Mouse (Mus musculus) MEL (cell line): ENCODE data around the gene Thbs2. TPM values are rescaled to one million over a fixed set of nuclear protein-coding genes. Genes with fewer than 3 reads are reported as not detected.

Experiments used
- DNase-seq: peaks from one replicate; pipeline ENCODE4 v3.0.0; 2011; ENCODE audit warnings: low read depth, low spot score
- H3K27ac ChIP-seq: 2 replicates; pipeline ENCODE4 v1.5.1; 2012; ENCODE audit warnings: low read depth, mild to moderate bottlenecking, control low read depth, low read length, moderate library complexity; ENCODE audit not compliant: control insufficient read depth
- H3K27me3 ChIP-seq, 2 experiments: fragments of 150-350 bp in 1 of 2; sonication (generic) in 1 of 2; 2 replicates each; pipeline ENCODE4 v1.6.1; 2012; ENCODE audit warnings: low read length in 2 of 2, mild to moderate bottlenecking in 2 of 2, improper control_type of control experiment in 1 of 2, moderate library complexity in 1 of 2; ENCODE audit not compliant: insufficient read depth in 2 of 2, control insufficient read depth in 1 of 2
- H3K36me3 ChIP-seq, 2 experiments: 2 replicates each; pipeline ENCODE4 v1.6.1; 2012 to 2014; ENCODE audit warnings: low read length in 2 of 2, improper control_type of control experiment in 1 of 2, inconsistent platforms in 1 of 2, mild to moderate bottlenecking in 1 of 2; ENCODE audit not compliant: insufficient read depth in 2 of 2, control insufficient read depth in 1 of 2
- H3K4me1 ChIP-seq, 2 experiments: fragments of 150-350 bp in 1 of 2; sonication (generic) in 1 of 2; 2 replicates each; pipeline ENCODE4 v1.6.1; 2012; ENCODE audit warnings: low read length in 2 of 2, improper control_type of control experiment in 1 of 2, mild to moderate bottlenecking in 1 of 2; ENCODE audit not compliant: insufficient read depth in 2 of 2, control insufficient read depth in 1 of 2
- H3K4me3 ChIP-seq, 2 experiments: fragments of 150-350 bp in 1 of 2; sonication (generic) in 1 of 2; 2 replicates each; pipeline ENCODE4 v1.5.1; 2012; ENCODE audit warnings: low read depth in 2 of 2, low read length in 2 of 2, mild to moderate bottlenecking in 2 of 2, moderate library complexity in 2 of 2, control low read depth in 1 of 2, improper control_type of control experiment in 1 of 2; ENCODE audit not compliant: control insufficient read depth in 1 of 2, insufficient read depth in 1 of 2
- H3K79me2 ChIP-seq: 2 replicates; pipeline ENCODE4 v1.6.1; 2012; ENCODE audit warnings: mild to moderate bottlenecking, low read length, moderate library complexity; ENCODE audit not compliant: control insufficient read depth, poor library complexity, insufficient read depth
- H3K9ac ChIP-seq: 2 replicates; pipeline ENCODE4 v1.6.1; 2012; ENCODE audit warnings: low read depth, mild to moderate bottlenecking, control low read depth, low read length, moderate library complexity; ENCODE audit not compliant: control insufficient read depth, poor library complexity, severe bottlenecking
- H3K9me3 ChIP-seq: fragments of 150-350 bp; sonication (generic); replicated peaks from 2 replicates; pipeline ENCODE4 v1.6.1; 2012; ENCODE audit warnings: mild to moderate bottlenecking, low read length, improper control_type of control experiment, moderate library complexity; ENCODE audit not compliant: insufficient read depth
- BHLHE40 ChIP-seq: IDR thresholded peaks from 2 replicates; pipeline ENCODE4 v1.6.1; 2012; ENCODE audit warnings: low read depth, mild to moderate bottlenecking, inconsistent platforms, low read length, improper control_type of control experiment, borderline replicate concordance
- CHD1 ChIP-seq: IDR thresholded peaks from 2 replicates; pipeline ENCODE4 v1.6.1; 2012; ENCODE audit warnings: low read depth, mild to moderate bottlenecking, inconsistent platforms, low read length, improper control_type of control experiment
- CHD2 ChIP-seq: IDR thresholded peaks from 2 replicates; pipeline ENCODE4 v1.6.1; 2011; ENCODE audit warnings: low read length, improper control_type of control experiment
- CTCF ChIP-seq, 3 experiments: IDR thresholded peaks in 2 of 3; conservative IDR thresholded peaks in 1 of 3; 2 replicates each; pipeline ENCODE4 v1.5.1; 2011 to 2012; ENCODE audit warnings: low read length in 3 of 3, low read depth in 2 of 3, mild to moderate bottlenecking in 2 of 3, improper control_type of control experiment in 1 of 3, inconsistent platforms in 1 of 3, mixed read lengths in 1 of 3, moderate library complexity in 1 of 3; ENCODE audit not compliant: control insufficient read depth in 1 of 3, insufficient read depth in 1 of 3, poor library complexity in 1 of 3, severe bottlenecking in 1 of 3
- E2F4 ChIP-seq: IDR thresholded peaks from 2 replicates; pipeline ENCODE4 v1.6.1; 2011; ENCODE audit warnings: low read depth, low read length, improper control_type of control experiment, borderline replicate concordance
- EP300 ChIP-seq, 2 experiments: IDR thresholded peaks; 2 replicates each; pipeline ENCODE4 v1.6.1; 2011; ENCODE audit warnings: improper control_type of control experiment in 2 of 2, low read length in 2 of 2, low read depth in 1 of 2, mild to moderate bottlenecking in 1 of 2
- ETS1 ChIP-seq: IDR thresholded peaks from 2 replicates; pipeline ENCODE4 v1.6.1; 2012; ENCODE audit warnings: low read depth, mild to moderate bottlenecking, inconsistent platforms, low read length, improper control_type of control experiment, moderate library complexity
- JUND ChIP-seq: IDR thresholded peaks from 2 replicates; pipeline ENCODE4 v1.6.1; 2011; ENCODE audit warnings: low read depth, mild to moderate bottlenecking, improper control_type of control experiment, low read length
- MAFK ChIP-seq: IDR thresholded peaks from 2 replicates; pipeline ENCODE4 v1.6.1; 2011; ENCODE audit warnings: low read depth, mild to moderate bottlenecking, low read length, improper control_type of control experiment, borderline replicate concordance
- MAZ ChIP-seq: IDR thresholded peaks from 2 replicates; pipeline ENCODE4 v1.6.1; 2012; ENCODE audit warnings: low read depth, mild to moderate bottlenecking, inconsistent platforms, low read length, improper control_type of control experiment
- MEF2A ChIP-seq: IDR thresholded peaks from 2 replicates; pipeline ENCODE4 v1.6.1; 2014; ENCODE audit warnings: low read depth, mild to moderate bottlenecking, inconsistent platforms, low read length, improper control_type of control experiment; ENCODE audit not compliant: poor library complexity, insufficient replicate concordance, severe bottlenecking; ENCODE audit errors: extremely low read depth
- NELFE ChIP-seq: IDR thresholded peaks from 2 replicates; pipeline ENCODE4 v1.6.1; 2011; ENCODE audit warnings: low read depth, low read length, improper control_type of control experiment
- NRF1 ChIP-seq: IDR thresholded peaks from 2 replicates; pipeline ENCODE4 v1.6.1; 2014; ENCODE audit warnings: low read depth, mild to moderate bottlenecking, inconsistent platforms, low read length, improper control_type of control experiment, moderate library complexity; ENCODE audit not compliant: poor library complexity, insufficient read depth, severe bottlenecking
- POLR2A ChIP-seq, 2 experiments: IDR thresholded peaks; 2 replicates each; pipeline ENCODE4 v1.6.1; 2011 to 2012; ENCODE audit warnings: low read length in 2 of 2, mild to moderate bottlenecking in 2 of 2, control low read depth in 1 of 2, improper control_type of control experiment in 1 of 2, low read depth in 1 of 2, moderate library complexity in 1 of 2; ENCODE audit not compliant: control insufficient read depth in 1 of 2, insufficient read depth in 1 of 2, poor library complexity in 1 of 2
- POLR2AphosphoS5 ChIP-seq: IDR thresholded peaks from 2 replicates; pipeline ENCODE4 v1.6.1; 2012; ENCODE audit warnings: low read depth, borderline replicate concordance, mild to moderate bottlenecking, inconsistent platforms, low read length, moderate library complexity, mixed read lengths
- RCOR1 ChIP-seq: IDR thresholded peaks from 2 replicates; pipeline ENCODE4 v1.6.1; 2012; ENCODE audit warnings: low read depth, mild to moderate bottlenecking, inconsistent platforms, low read length, improper control_type of control experiment
- SIN3A ChIP-seq: IDR thresholded peaks from 2 replicates; pipeline ENCODE4 v1.6.1; 2012; ENCODE audit warnings: low read length, improper control_type of control experiment, inconsistent platforms
- SMC3 ChIP-seq: IDR thresholded peaks from 2 replicates; pipeline ENCODE4 v1.6.1; 2011; ENCODE audit warnings: low read depth, low read length, improper control_type of control experiment
- TBP ChIP-seq: IDR thresholded peaks from 2 replicates; pipeline ENCODE4 v1.8.0; 2011; ENCODE audit warnings: low read depth, low read length, improper control_type of control experiment
- TCF12 ChIP-seq: IDR thresholded peaks from 2 replicates; pipeline ENCODE4 v1.6.1; 2014; ENCODE audit warnings: low read depth, mild to moderate bottlenecking, inconsistent platforms, low read length, improper control_type of control experiment, moderate library complexity
- UBTF ChIP-seq: IDR thresholded peaks from 2 replicates; pipeline ENCODE4 v1.6.1; 2012; ENCODE audit warnings: low read depth, mild to moderate bottlenecking, inconsistent platforms, low read length, improper control_type of control experiment, moderate library complexity, borderline replicate concordance; ENCODE audit not compliant: insufficient read depth
- USF1 ChIP-seq: IDR thresholded peaks from 2 replicates; pipeline ENCODE4 v1.6.1; 2014; ENCODE audit warnings: low read depth, mild to moderate bottlenecking, inconsistent platforms, low read length, improper control_type of control experiment, moderate library complexity
- USF2 ChIP-seq, 2 experiments: IDR thresholded peaks; 2 replicates each; pipeline ENCODE4 v1.6.1; 2011 to 2012; ENCODE audit warnings: improper control_type of control experiment in 2 of 2, low read length in 2 of 2, borderline replicate concordance in 1 of 2, inconsistent platforms in 1 of 2, low read depth in 1 of 2, mild to moderate bottlenecking in 1 of 2; ENCODE audit not compliant: insufficient read depth in 1 of 2
- ZKSCAN1 ChIP-seq: IDR thresholded peaks from 2 replicates; pipeline ENCODE4 v1.6.1; 2012; ENCODE audit warnings: low read depth, mild to moderate bottlenecking, inconsistent platforms, low read length, improper control_type of control experiment, moderate library complexity
- ZNF384 ChIP-seq: IDR thresholded peaks from 2 replicates; pipeline ENCODE4 v1.6.1; 2012; ENCODE audit warnings: low read depth, mild to moderate bottlenecking, inconsistent platforms, low read length, improper control_type of control experiment
- polyA plus RNA-seq, 2 experiments: library from polyadenylated mRNA; stranded (reverse) in 1 of 2; unstranded in 1 of 2; fragments of >175 nt in 1 of 2; fragments of >200 nt in 1 of 2; gene quantifications; 2 replicates each; pipeline versions ENCODE4 v1.2.1 to v1.2.4; 2012; ENCODE audit warnings: low replicate concordance in 2 of 2, low read depth in 1 of 2; ENCODE audit not compliant: insufficient read length in 2 of 2, insufficient read depth in 1 of 2, missing spikeins in 1 of 2
- total RNA-seq: library from RNA; depleted of rRNA; stranded (reverse); fragments of 300-350 nt; gene quantifications from 2 replicates; pipeline ENCODE4 v1.2.3, GENCODE M21; 2012

The Thbs2 gene
- total and polyA plus RNA-seq, 3 experiments, result not detected

DNA sequence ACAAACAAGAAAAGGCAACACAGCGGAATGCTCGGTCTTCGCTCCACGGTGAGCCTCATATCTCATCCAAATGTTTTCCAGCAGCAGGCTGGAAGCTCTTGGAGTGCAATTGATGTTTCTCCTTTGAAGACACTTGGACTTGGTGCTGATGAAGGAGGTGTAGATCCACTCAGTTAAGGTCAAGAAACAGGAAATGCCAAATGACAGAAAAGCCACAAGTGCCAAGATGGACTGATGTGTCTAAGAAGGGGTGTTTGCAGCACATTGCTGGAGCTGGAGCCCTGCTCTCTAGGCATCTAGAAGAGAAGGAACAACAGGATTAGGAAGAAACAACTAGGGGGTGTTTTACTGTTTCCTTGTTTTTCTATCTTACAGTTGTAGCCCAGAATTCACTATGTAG is 26.8 kb downstream of the Thbs2 start:
- Histone ChIP-seq H3K4me1 (no peaks in the 10 kb centered on the region), H3K79me2 (no peaks in the 10 kb centered on the region), H3K9me3 (no peaks in the 10 kb centered on the region), H3K4me3 (no peak overlapping the region), H3K9ac (no peak overlapping the region), H3K27ac (no peak overlapping the region), H3K36me3 (no peaks in the 10 kb centered on the region), H3K27me3 (no peaks in the 10 kb centered on the region)
- no peak for DNase-seq
- TF ChIP-seq MAZ (no peak), E2F4 (no peak), NRF1 (no peak), MEF2A (no peak), CHD2 (no peak), TCF12 (no peak), JUND (no peak), POLR2A (IDR thresholded peaks at IDR 0.05; ENCODE audit: control insufficient read depth in 1 of 2, insufficient read depth in 1 of 2, low read depth in 1 of 2, low read length in 2 of 2, poor library complexity in 1 of 2) (no peak), ZNF384 (no peak), EP300 (IDR thresholded peaks at IDR 0.05; ENCODE audit: low read depth in 1 of 2, low read length in 2 of 2) (no peak), BHLHE40 (no peak), USF1 (no peak)

- no peaks in the 10 kb centered on the region for H3K4me1 ChIP-seq
- no peak for DNase-seq
- TF ChIP-seq USF1, result no peak
These were observed 27.6 kb downstream of the Thbs2 start for GRCm38 (mm10) chr17:14666451-14666850.

DNA sequence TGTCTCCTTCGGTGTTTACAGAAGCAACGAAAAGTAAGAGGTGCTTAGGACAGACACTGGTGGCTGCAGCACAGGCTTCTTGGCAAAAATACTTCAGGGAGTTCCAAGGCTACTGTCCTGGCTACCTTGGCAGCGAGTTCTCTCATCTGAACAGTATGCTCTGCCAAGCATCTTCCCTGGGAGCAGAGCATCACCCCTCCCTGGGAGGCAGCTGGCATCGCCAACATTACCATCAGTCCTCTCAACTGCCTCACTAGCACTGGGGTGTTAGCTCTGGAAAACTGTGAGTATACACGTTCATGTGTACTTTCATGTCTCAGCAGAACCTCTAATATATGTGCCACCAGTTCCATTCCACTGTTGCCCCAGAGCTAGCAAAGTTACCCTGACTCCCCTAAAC is 30.7 kb downstream of the Thbs2 start:
- H3K27me3 ChIP-seq, result no peaks in the 10 kb centered on the region
- H3K36me3 ChIP-seq, result no peaks in the 10 kb centered on the region
- no peak overlapping the region for H3K27ac ChIP-seq
- no peak for DNase-seq
- no peaks in the 10 kb centered on the region for H3K79me2 ChIP-seq
- H3K4me3 ChIP-seq, result no peak overlapping the region
- no peak overlapping the region for H3K9ac ChIP-seq
- H3K4me1 ChIP-seq, result no peaks in the 10 kb centered on the region
- TF ChIP-seq BHLHE40 (no peak), CHD2 (no peak), RCOR1 (no peak), SMC3 (no peak), ZKSCAN1 (no peak), CTCF (IDR thresholded peaks at IDR 0.05 in 2 of 3, conservative IDR thresholded peaks at IDR 0.05 in 1 of 3; ENCODE audit: control insufficient read depth in 1 of 3, insufficient read depth in 1 of 3, low read depth in 2 of 3, low read length in 3 of 3, poor library complexity in 1 of 3, severe bottlenecking in 1 of 3) (no peak), UBTF (no peak), POLR2A (IDR thresholded peaks at IDR 0.05; ENCODE audit: control insufficient read depth in 1 of 2, insufficient read depth in 1 of 2, low read depth in 1 of 2, low read length in 2 of 2, poor library complexity in 1 of 2) (no peak), NELFE (no peak), JUND (no peak), POLR2AphosphoS5 (no peak), ETS1 (no peak), TBP (no peak), TCF12 (no peak), SIN3A (no peak), CHD1 (no peak), USF2 (IDR thresholded peaks at IDR 0.05; ENCODE audit: borderline replicate concordance in 1 of 2, insufficient read depth in 1 of 2, low read depth in 1 of 2, low read length in 2 of 2) (no peak), NRF1 (no peak), MAFK (no peak)
- H3K9me3 ChIP-seq, result no peaks in the 10 kb centered on the region

More at GRCm38 (mm10) chr17:14666451-14666850, 27.6 kb downstream of the Thbs2 start:
- no peaks in the 10 kb centered on the region for H3K79me2 ChIP-seq
- H3K9me3 ChIP-seq, result no peaks in the 10 kb centered on the region
- no peak overlapping the region for H3K4me3 ChIP-seq
- H3K27me3 ChIP-seq, result no peaks in the 10 kb centered on the region
- H3K36me3 ChIP-seq, result no peaks in the 10 kb centered on the region
- no peak overlapping the region for H3K27ac ChIP-seq
- H3K9ac ChIP-seq, result no peak overlapping the region
